Mouse (Mus musculus): ENCODE data around the gene Btbd35f19. TPM values are rescaled to one million over a fixed set of nuclear protein-coding genes. Genes with fewer than 3 reads are reported as not detected.
"Not testable (repeated sequence)": the region's sequence is repeated elsewhere in the genome, so short reads cannot be mapped to it uniquely, and the experiment has no call there.

Gene Btbd35f19
- total RNA-seq (2021), result not detected

DNA sequence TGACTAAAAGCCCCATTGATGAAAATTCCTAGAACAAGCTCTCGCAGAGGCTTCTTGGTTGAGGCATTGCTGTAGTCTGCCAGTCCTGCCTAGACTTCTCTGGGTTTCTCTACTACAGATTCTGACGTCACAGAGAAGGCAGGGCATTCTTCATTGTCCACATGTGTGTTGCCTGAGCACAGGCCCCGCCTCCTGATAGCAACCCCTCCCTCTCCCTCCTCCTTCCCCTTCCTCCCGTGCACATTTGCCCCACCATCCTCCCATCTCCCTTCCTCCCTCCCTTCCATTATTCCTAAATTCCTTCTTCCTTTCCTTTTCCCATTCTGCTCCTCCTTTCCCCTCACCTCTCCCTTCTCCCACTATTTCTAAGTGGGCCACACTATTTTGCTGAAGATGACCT, at the start of gene Btbd35f19:
Btbd35f19 (minus strand) TSS at position 101 of the 400 bp plus-strand sequence.
- intact Hi-C loops (cut with DNase I); DNase-seq (ENCODE audit: low spot score in 2 of 2): not testable (repeated sequence)

GRCm38 (mm10) chrX:31341924-31342323, 41.8 kb downstream of the Btbd35f19 start:
- peak in 1 of 2 experiments; percentile 1 for DNase-seq (ENCODE audit: low spot score in 2 of 2)

DNA sequence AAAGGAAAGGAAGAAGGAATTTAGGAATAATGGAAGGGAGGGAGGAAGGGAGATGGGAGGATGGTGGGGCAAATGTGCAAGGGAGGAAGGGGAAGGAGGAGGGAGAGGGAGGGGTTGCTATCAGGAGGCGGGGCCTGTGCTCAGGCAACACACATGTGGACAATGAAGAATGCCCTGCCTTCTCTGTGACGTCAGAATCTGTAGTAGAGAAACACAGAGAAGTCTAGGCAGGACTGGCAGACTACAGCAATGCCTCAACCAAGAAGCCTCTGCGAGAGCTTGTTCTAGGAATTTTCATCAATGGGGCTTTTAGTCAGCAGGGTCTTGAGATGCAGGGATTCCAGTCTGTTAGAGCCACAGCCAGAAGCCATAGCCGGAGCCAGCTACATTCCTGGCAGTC, 47.6 kb downstream of the Btbd35f19 start, which contains the start of gene Btbd35f26:
Btbd35f26 (plus strand) TSS at position 301 of the 400 bp plus-strand sequence.
- DNase-seq (ENCODE audit: low spot score in 2 of 2); intact Hi-C loops (cut with DNase I): not testable (repeated sequence)

More at GRCm38 (mm10) chrX:31341924-31342323, 41.8 kb downstream of the Btbd35f19 start:
- intact Hi-C loops (cut with DNase I), result not testable (repeated sequence)

Other genes with a start within 250 kb of the Btbd35f19 start
- gene Spin2f, start 130.0 kb downstream of the Btbd35f19 start, total RNA-seq (2021), result not detected
- not detected for gene Btbd35f26, start 47.5 kb downstream of the Btbd35f19 start, total RNA-seq (2021)
- not detected for gene Gm21883, start 190.4 kb upstream of the Btbd35f19 start, total RNA-seq (2021)
- not detected for gene Spin2e, start 235.0 kb upstream of the Btbd35f19 start, total RNA-seq (2021)